Mouse (Mus musculus) embryonic facial prominence, embryonic 11.5 days (tissue): ENCODE data around the gene Gpr153. TPM values are rescaled to one million over a fixed set of nuclear protein-coding genes. Genes with fewer than 3 reads are reported as not detected.
A peak's percentile ranks its signal among the peaks of the same experiment; 100 is the strongest.

Source experiments
- ATAC-seq: fragments of 200-750 bp; cut with Nextera tagmentation; replicated peaks from 2 replicates; pipeline ENCODE4 v1.8.0; 2017; ENCODE audit warnings: low read depth; ENCODE audit not compliant: insufficient number of reproducible peaks, low FRiP score, low TSS enrichment
- DNase-seq: peaks from one replicate; pipeline ENCODE4 v3.0.0-alpha.2; 2015; ENCODE audit warnings: low spot score
- H3K27ac ChIP-seq: fragments of 300-500 bp; sonication (generic); replicated peaks from 2 replicates; pipeline ENCODE4 v1.5.1; 2014; ENCODE audit warnings: mild to moderate bottlenecking, low read depth, low read length, control low read depth
- H3K27me3 ChIP-seq: fragments of 300-500 bp; sonication (generic); 2 replicates; pipeline ENCODE4 v1.6.1; 2014; ENCODE audit warnings: mild to moderate bottlenecking, low read length, moderate library complexity, mixed read lengths; ENCODE audit not compliant: control insufficient read depth, insufficient read depth
- H3K36me3 ChIP-seq: fragments of 300-500 bp; sonication (generic); replicated peaks from 2 replicates; pipeline ENCODE4 v1.6.1; 2014; ENCODE audit warnings: low read depth, mild to moderate bottlenecking, low read length, moderate library complexity, mixed read lengths; ENCODE audit not compliant: control insufficient read depth, insufficient read depth
- H3K4me1 ChIP-seq: fragments of 300-500 bp; sonication (generic); 2 replicates; pipeline ENCODE4 v1.6.1; 2014; ENCODE audit warnings: low read length, mixed read lengths; ENCODE audit not compliant: control insufficient read depth, insufficient read depth
- H3K4me2 ChIP-seq: fragments of 300-500 bp; sonication (generic); 2 replicates; pipeline ENCODE4 v1.6.1; 2014; ENCODE audit warnings: low read depth, mild to moderate bottlenecking, control low read depth, low read length, moderate library complexity
- H3K4me3 ChIP-seq: fragments of 300-500 bp; sonication (generic); 2 replicates; pipeline ENCODE4 v1.5.1; 2014; ENCODE audit warnings: low read depth, low read length, control low read depth
- H3K9ac ChIP-seq: fragments of 300-500 bp; sonication (generic); replicated peaks from 2 replicates; pipeline ENCODE4 v1.6.1; 2014; ENCODE audit warnings: mild to moderate bottlenecking, control low read depth, low read length
- H3K9me3 ChIP-seq: fragments of 300-500 bp; sonication (generic); replicated peaks from 2 replicates; pipeline ENCODE4 v1.6.1; 2016; ENCODE audit warnings: mild to moderate bottlenecking, low read length, inconsistent platforms, mixed read lengths; ENCODE audit not compliant: control insufficient read depth
- WGBS: fragments of 180-500 bp; shearing (Covaris S2); extraction: QIAGEN DNeasy Blood & Tissue Kit; methylation state at CpG from one replicate; pipeline ENCODE4 v1.1.7; 2014; 5-methylcytosine and 5-hydroxymethylcytosine counted together
- polyA plus RNA-seq: library from polyadenylated mRNA; unstranded; fragments of >200 nt; fragmentation: Nextera tagmentation; extraction: Ambion mirVana; gene quantifications from 2 replicates; pipeline ENCODE4 v1.2.1, GENCODE M21; 2014

The Gpr153 gene
- polyA plus RNA-seq, 1 experiment from 2014 or later, result 4.3 TPM

DNA sequence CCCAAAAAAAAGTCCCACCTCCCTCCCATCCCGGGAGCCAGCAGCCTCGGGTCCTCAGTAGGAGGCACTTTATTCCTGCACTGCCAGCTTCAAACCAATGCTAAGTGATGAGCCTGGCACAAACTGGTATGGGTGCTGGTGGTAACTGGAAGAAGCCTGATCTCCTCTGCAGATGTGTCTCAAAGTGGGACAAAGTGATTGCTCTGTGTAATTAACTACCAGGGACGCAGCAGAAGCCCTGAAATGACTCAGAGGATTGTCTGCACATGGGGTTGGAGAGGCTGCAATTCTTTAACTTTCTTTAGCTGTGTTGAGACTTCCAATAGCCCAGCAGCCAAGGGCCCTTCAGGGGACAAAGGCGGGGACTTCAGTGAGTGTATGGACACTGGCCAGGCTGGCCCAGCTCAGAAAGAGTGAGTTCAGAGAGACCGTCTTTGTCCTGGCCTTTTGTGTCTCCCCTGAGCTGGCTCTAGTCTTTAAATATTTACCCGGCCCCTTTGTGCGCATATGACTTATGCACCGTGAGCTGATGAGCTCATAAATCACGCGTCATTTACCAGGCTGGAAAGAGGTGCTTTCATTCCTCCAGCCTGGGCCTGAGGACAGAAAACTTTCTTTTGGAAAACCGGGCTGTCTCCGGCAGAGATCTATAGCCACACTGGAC, 18.2 kb downstream of the Gpr153 start:
- Histone ChIP-seq H3K4me1 (no peaks in the 10 kb centered on the region), H3K27ac (no peak overlapping the region), H3K9me3 (no peaks in the 10 kb centered on the region), H3K4me2 (no peak overlapping the region), H3K36me3 (no peaks in the 10 kb centered on the region), H3K9ac (no peak overlapping the region), H3K4me3 (no peak overlapping the region), H3K27me3 (peaks cover 54% of the 10 kb centered on the region)
- 21% methylated on average over 12 of the region's 12 CpGs for whole genome bisulfite sequencing
- DNase-seq (no peak), ATAC-seq (no peak)

DNA sequence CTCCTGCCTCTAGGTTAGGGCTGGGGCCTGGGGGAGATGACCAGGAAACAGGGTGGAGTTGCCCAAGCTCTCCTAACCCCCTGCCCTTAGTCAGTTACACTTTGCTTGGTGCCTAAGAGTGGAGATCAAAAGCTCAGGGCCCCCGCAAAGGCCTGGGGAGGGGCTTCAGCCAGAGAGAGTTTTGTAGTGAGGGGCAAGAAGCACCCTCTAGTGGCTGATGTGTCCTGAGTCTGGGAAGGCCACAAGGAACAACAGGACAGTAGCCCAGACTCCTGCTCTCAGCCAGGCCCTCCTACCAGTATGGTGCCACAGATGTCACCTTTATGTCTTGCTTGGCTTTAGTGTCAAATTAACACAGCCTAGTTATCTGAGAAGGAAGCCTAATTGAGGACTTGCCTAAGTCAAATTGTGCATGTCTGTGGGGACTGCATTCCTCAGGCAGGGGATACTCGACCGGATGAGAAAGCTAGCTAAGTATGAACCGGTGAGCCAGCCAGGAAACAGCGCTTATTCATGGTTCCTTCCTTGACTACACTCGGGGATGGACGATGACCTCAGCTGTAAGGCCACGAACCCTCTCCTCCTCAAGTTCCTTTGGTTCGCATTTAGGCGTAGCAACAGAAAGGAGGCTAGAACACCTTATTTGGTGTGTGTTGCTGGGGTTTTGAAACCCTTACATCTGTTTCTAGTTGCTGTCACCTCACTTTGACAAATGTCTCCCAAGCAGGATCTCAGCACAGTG, 20.3 kb downstream of the Gpr153 start:
- no peak for DNase-seq
- Histone ChIP-seq H3K27ac (no peak overlapping the region), H3K27me3 (peaks cover 40% of the 10 kb centered on the region), H3K4me3 (no peak overlapping the region), H3K9me3 (no peaks in the 10 kb centered on the region), H3K36me3 (no peaks in the 10 kb centered on the region), H3K9ac (no peak overlapping the region), H3K4me2 (no peak overlapping the region), H3K4me1 (no peaks in the 10 kb centered on the region)
- ATAC-seq, result no peak
- WGBS, result 49% methylated on average over 10 of the region's 10 CpGs

DNA sequence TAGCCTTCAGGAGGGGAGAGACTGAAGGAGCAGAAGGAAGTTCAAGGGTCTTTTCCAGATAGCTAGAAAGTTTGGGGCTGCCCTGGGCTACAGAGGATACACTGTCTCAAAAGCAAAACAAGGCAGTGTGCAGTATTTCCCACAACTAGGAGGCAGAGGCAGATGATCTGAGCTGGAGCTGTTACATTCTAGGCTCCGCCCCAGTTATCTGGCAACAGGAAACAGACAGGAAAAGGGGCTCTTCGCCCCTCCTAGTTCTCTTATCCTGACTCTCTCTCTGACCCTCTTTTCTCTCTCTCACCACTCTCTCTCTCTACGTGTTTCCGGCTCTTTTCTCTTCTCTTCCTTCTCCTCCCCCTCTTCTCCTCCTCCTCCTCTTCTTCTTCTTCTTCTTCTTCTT, 21.9 kb downstream of the Gpr153 start:
- no peaks in the 10 kb centered on the region for H3K4me1 ChIP-seq
- H3K9ac ChIP-seq, result no peak overlapping the region
- no peak overlapping the region for H3K27ac ChIP-seq
- H3K27me3 ChIP-seq, result peaks cover 26% of the 10 kb centered on the region
- H3K36me3 ChIP-seq, result 0 out of 2 replicates have a peak, but pooled peaks cover 2% of the 10 kb centered on the region
- no peak overlapping the region for H3K4me3 ChIP-seq
- H3K9me3 ChIP-seq, result no peaks in the 10 kb centered on the region
- DNase-seq (no peak), ATAC-seq (no peak)
- 43% methylated on average over 4 of the region's 4 CpGs for WGBS
- H3K4me2 ChIP-seq, result no peak overlapping the region

DNA sequence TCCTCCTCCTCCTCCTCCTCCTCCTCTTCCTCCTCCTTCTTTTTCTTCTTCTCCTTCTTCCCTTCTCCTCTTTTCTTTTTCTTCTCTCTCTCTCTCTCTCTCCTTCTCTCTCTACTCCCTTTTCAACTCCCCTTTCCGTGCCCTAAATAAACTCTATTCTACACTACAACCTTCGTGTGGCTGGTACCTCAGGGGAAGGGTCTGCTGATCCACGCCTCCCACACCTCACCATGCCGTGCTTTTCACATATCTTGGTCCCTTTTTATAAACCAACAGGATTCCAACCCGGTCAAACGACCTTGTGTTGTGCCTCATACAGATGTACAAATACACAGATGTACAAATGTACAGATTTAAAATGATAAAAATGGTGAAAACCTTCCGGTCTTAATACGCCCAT, 22.3 kb downstream of the Gpr153 start:
- no peaks in the 10 kb centered on the region for H3K9me3 ChIP-seq
- H3K27ac ChIP-seq, result no peak overlapping the region
- 25% methylated on average over 8 of the region's 8 CpGs for WGBS
- H3K4me3 ChIP-seq, result peak overlapping the region; percentile 94
- H3K4me1 ChIP-seq, result no peaks in the 10 kb centered on the region
- H3K4me2 ChIP-seq, result peak overlapping the region; percentile 59
- H3K9ac ChIP-seq, result no peak overlapping the region
- DNase-seq (no peak), ATAC-seq (no peak)
- H3K27me3 ChIP-seq, result peaks cover 22% of the 10 kb centered on the region
- 0 out of 2 replicates have a peak, but pooled peaks cover 2% of the 10 kb centered on the region for H3K36me3 ChIP-seq

- Histone ChIP-seq H3K9ac (peak within 1 kb of the TSS; percentile 96), H3K4me3 (peak within 1 kb of the TSS; percentile 94), H3K27ac (peak within 1 kb of the TSS; percentile 30; the same call in 1 of the 2 replicates), H3K36me3 (0 out of 2 replicates have a peak, but pooled peaks cover 2% of the 10 kb centered on the region), H3K4me2 (peak within 1 kb of the TSS; percentile 95), H3K4me1 (no peaks in the 10 kb centered on the region), H3K9me3 (no peaks in the 10 kb centered on the region), H3K27me3 (peaks cover 14% of the 10 kb centered on the region)
- peak; percentile 99 for DNase-seq
- WGBS, result under 1% methylated on average over 104 of the region's 119 CpGs
- peak; percentile 90 for ATAC-seq
Observed at GRCm38 (mm10) chr4:152296874-152297861, 23.1 kb downstream of the Gpr153 start, which contains the start of gene Icmt. Gene Icmt (plus strand): TSS chr4:152297227.

DNA sequence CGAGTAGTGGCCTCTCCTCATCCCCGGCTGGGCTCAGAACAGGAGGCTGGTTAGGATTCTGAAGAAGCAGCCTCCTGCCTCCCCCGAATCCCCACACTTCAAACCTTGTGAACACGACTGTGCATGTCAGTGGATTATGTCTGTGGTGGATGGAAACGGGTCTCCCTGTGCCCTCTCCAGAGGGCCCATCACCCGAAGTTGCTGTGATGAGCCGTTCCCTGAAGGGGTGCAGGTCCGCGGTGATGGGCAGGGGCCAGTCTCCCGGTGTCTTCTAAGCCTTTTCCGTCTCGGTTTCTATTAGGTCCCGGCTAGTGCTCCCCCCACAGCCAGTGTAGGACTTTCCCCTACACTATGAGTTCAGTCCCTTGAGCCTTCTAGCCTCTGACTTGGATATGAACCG, 24.8 kb downstream of the Gpr153 start:
- no peak for DNase-seq
- Histone ChIP-seq H3K27ac (no peak overlapping the region), H3K9me3 (no peaks in the 10 kb centered on the region), H3K36me3 (0 out of 2 replicates have a peak, but pooled peaks cover 4% of the 10 kb centered on the region), H3K4me2 (no peak overlapping the region), H3K4me1 (no peaks in the 10 kb centered on the region), H3K27me3 (no peaks in the 10 kb centered on the region; the same call in 1 of the 2 replicates), H3K9ac (no peak overlapping the region), H3K4me3 (no peak overlapping the region)
- no peak for ATAC-seq
- WGBS, result 78% methylated on average over 14 of the region's 14 CpGs

GRCm38 (mm10) chr4:152300375-152300774, 26.3 kb downstream of the Gpr153 start:
- Histone ChIP-seq H3K4me3 (no peak overlapping the region), H3K9ac (no peak overlapping the region), H3K4me1 (no peaks in the 10 kb centered on the region), H3K27ac (no peak overlapping the region), H3K9me3 (no peaks in the 10 kb centered on the region), H3K36me3 (0 out of 2 replicates have a peak, but pooled peaks cover 4% of the 10 kb centered on the region), H3K4me2 (no peak overlapping the region), H3K27me3 (no peaks in the 10 kb centered on the region; the same call in 1 of the 2 replicates)
- 91% methylated on average over 8 of the region's 8 CpGs for WGBS
- ATAC-seq (no peak), DNase-seq (no peak)
